Mouse (Mus musculus) MEL (cell line): Measurements from ENCODE around the gene Xrn1. TPM values are rescaled to one million over a fixed set of nuclear protein-coding genes. Genes with fewer than 3 reads are reported as not detected.

ENCODE experiments used
- DNase-seq: peaks from one replicate; pipeline ENCODE4 v3.0.0; 2011; ENCODE audit warnings: low read depth, low spot score
- H3K27ac ChIP-seq: 2 replicates; pipeline ENCODE4 v1.5.1; 2012; ENCODE audit warnings: low read depth, mild to moderate bottlenecking, control low read depth, low read length, moderate library complexity; ENCODE audit not compliant: control insufficient read depth
- H3K27me3 ChIP-seq, 2 experiments: fragments of 150-350 bp in 1 of 2; sonication (generic) in 1 of 2; 2 replicates each; pipeline ENCODE4 v1.6.1; 2012; ENCODE audit warnings: low read length in 2 of 2, mild to moderate bottlenecking in 2 of 2, improper control_type of control experiment in 1 of 2, moderate library complexity in 1 of 2; ENCODE audit not compliant: insufficient read depth in 2 of 2, control insufficient read depth in 1 of 2
- H3K36me3 ChIP-seq, 2 experiments: 2 replicates each; pipeline ENCODE4 v1.6.1; 2012 to 2014; ENCODE audit warnings: low read length in 2 of 2, improper control_type of control experiment in 1 of 2, inconsistent platforms in 1 of 2, mild to moderate bottlenecking in 1 of 2; ENCODE audit not compliant: insufficient read depth in 2 of 2, control insufficient read depth in 1 of 2
- H3K4me1 ChIP-seq, 2 experiments: fragments of 150-350 bp in 1 of 2; sonication (generic) in 1 of 2; 2 replicates each; pipeline ENCODE4 v1.6.1; 2012; ENCODE audit warnings: low read length in 2 of 2, improper control_type of control experiment in 1 of 2, mild to moderate bottlenecking in 1 of 2; ENCODE audit not compliant: insufficient read depth in 2 of 2, control insufficient read depth in 1 of 2
- H3K4me3 ChIP-seq, 2 experiments: fragments of 150-350 bp in 1 of 2; sonication (generic) in 1 of 2; 2 replicates each; pipeline ENCODE4 v1.5.1; 2012; ENCODE audit warnings: low read depth in 2 of 2, low read length in 2 of 2, mild to moderate bottlenecking in 2 of 2, moderate library complexity in 2 of 2, control low read depth in 1 of 2, improper control_type of control experiment in 1 of 2; ENCODE audit not compliant: control insufficient read depth in 1 of 2, insufficient read depth in 1 of 2
- H3K79me2 ChIP-seq: 2 replicates; pipeline ENCODE4 v1.6.1; 2012; ENCODE audit warnings: mild to moderate bottlenecking, low read length, moderate library complexity; ENCODE audit not compliant: control insufficient read depth, poor library complexity, insufficient read depth
- H3K9ac ChIP-seq: 2 replicates; pipeline ENCODE4 v1.6.1; 2012; ENCODE audit warnings: low read depth, mild to moderate bottlenecking, control low read depth, low read length, moderate library complexity; ENCODE audit not compliant: control insufficient read depth, poor library complexity, severe bottlenecking
- H3K9me3 ChIP-seq: fragments of 150-350 bp; sonication (generic); replicated peaks from 2 replicates; pipeline ENCODE4 v1.6.1; 2012; ENCODE audit warnings: mild to moderate bottlenecking, low read length, improper control_type of control experiment, moderate library complexity; ENCODE audit not compliant: insufficient read depth
- CHD1 ChIP-seq: IDR thresholded peaks from 2 replicates; pipeline ENCODE4 v1.6.1; 2012; ENCODE audit warnings: low read depth, mild to moderate bottlenecking, inconsistent platforms, low read length, improper control_type of control experiment
- CTCF ChIP-seq, 3 experiments: IDR thresholded peaks in 2 of 3; conservative IDR thresholded peaks in 1 of 3; 2 replicates each; pipeline ENCODE4 v1.5.1; 2011 to 2012; ENCODE audit warnings: low read length in 3 of 3, low read depth in 2 of 3, mild to moderate bottlenecking in 2 of 3, improper control_type of control experiment in 1 of 3, inconsistent platforms in 1 of 3, mixed read lengths in 1 of 3, moderate library complexity in 1 of 3; ENCODE audit not compliant: control insufficient read depth in 1 of 3, insufficient read depth in 1 of 3, poor library complexity in 1 of 3, severe bottlenecking in 1 of 3
- ELF1 ChIP-seq: IDR thresholded peaks from 2 replicates; pipeline ENCODE4 v1.6.1; 2014; ENCODE audit warnings: low read depth, mild to moderate bottlenecking, inconsistent platforms, low read length, improper control_type of control experiment, moderate library complexity
- EP300 ChIP-seq, 2 experiments: IDR thresholded peaks; 2 replicates each; pipeline ENCODE4 v1.6.1; 2011; ENCODE audit warnings: improper control_type of control experiment in 2 of 2, low read length in 2 of 2, low read depth in 1 of 2, mild to moderate bottlenecking in 1 of 2
- ETS1 ChIP-seq: IDR thresholded peaks from 2 replicates; pipeline ENCODE4 v1.6.1; 2012; ENCODE audit warnings: low read depth, mild to moderate bottlenecking, inconsistent platforms, low read length, improper control_type of control experiment, moderate library complexity
- GATA1 ChIP-seq: IDR thresholded peaks from 2 replicates; pipeline ENCODE4 v1.6.1; 2011; ENCODE audit warnings: low read depth, low read length, improper control_type of control experiment
- JUND ChIP-seq: IDR thresholded peaks from 2 replicates; pipeline ENCODE4 v1.6.1; 2011; ENCODE audit warnings: low read depth, mild to moderate bottlenecking, improper control_type of control experiment, low read length
- KAT2A ChIP-seq: conservative IDR thresholded peaks from 2 replicates; pipeline ENCODE4 v1.6.1; 2012; ENCODE audit warnings: low read depth, low read length, improper control_type of control experiment, inconsistent platforms
- MAFK ChIP-seq: IDR thresholded peaks from 2 replicates; pipeline ENCODE4 v1.6.1; 2011; ENCODE audit warnings: low read depth, mild to moderate bottlenecking, low read length, improper control_type of control experiment, borderline replicate concordance
- MAX ChIP-seq: IDR thresholded peaks from 2 replicates; pipeline ENCODE4 v1.6.1; 2011; ENCODE audit warnings: low read length, improper control_type of control experiment
- MYB ChIP-seq: IDR thresholded peaks from 2 replicates; pipeline ENCODE4 v1.6.1; 2011; ENCODE audit warnings: mild to moderate bottlenecking, low read depth, low read length, improper control_type of control experiment
- NRF1 ChIP-seq: IDR thresholded peaks from 2 replicates; pipeline ENCODE4 v1.6.1; 2014; ENCODE audit warnings: low read depth, mild to moderate bottlenecking, inconsistent platforms, low read length, improper control_type of control experiment, moderate library complexity; ENCODE audit not compliant: poor library complexity, insufficient read depth, severe bottlenecking
- POLR2AphosphoS5 ChIP-seq: IDR thresholded peaks from 2 replicates; pipeline ENCODE4 v1.6.1; 2012; ENCODE audit warnings: low read depth, borderline replicate concordance, mild to moderate bottlenecking, inconsistent platforms, low read length, moderate library complexity, mixed read lengths
- RAD21 ChIP-seq: IDR thresholded peaks from 2 replicates; pipeline ENCODE4 v1.6.1; 2011; ENCODE audit warnings: mild to moderate bottlenecking, low read depth, low read length, improper control_type of control experiment
- RCOR1 ChIP-seq: IDR thresholded peaks from 2 replicates; pipeline ENCODE4 v1.6.1; 2012; ENCODE audit warnings: low read depth, mild to moderate bottlenecking, inconsistent platforms, low read length, improper control_type of control experiment
- TCF12 ChIP-seq: IDR thresholded peaks from 2 replicates; pipeline ENCODE4 v1.6.1; 2014; ENCODE audit warnings: low read depth, mild to moderate bottlenecking, inconsistent platforms, low read length, improper control_type of control experiment, moderate library complexity
- USF2 ChIP-seq, 2 experiments: IDR thresholded peaks; 2 replicates each; pipeline ENCODE4 v1.6.1; 2011 to 2012; ENCODE audit warnings: improper control_type of control experiment in 2 of 2, low read length in 2 of 2, borderline replicate concordance in 1 of 2, inconsistent platforms in 1 of 2, low read depth in 1 of 2, mild to moderate bottlenecking in 1 of 2; ENCODE audit not compliant: insufficient read depth in 1 of 2
- ZC3H11A ChIP-seq: IDR thresholded peaks from 2 replicates; pipeline ENCODE4 v1.6.1; 2012; ENCODE audit warnings: low read depth, mild to moderate bottlenecking, inconsistent platforms, low read length, improper control_type of control experiment
- ZNF384 ChIP-seq: IDR thresholded peaks from 2 replicates; pipeline ENCODE4 v1.6.1; 2012; ENCODE audit warnings: low read depth, mild to moderate bottlenecking, inconsistent platforms, low read length, improper control_type of control experiment
- polyA plus RNA-seq, 2 experiments: library from polyadenylated mRNA; stranded (reverse) in 1 of 2; unstranded in 1 of 2; fragments of >175 nt in 1 of 2; fragments of >200 nt in 1 of 2; gene quantifications; 2 replicates each; pipeline versions ENCODE4 v1.2.1 to v1.2.4; 2012; ENCODE audit warnings: low replicate concordance in 2 of 2, low read depth in 1 of 2; ENCODE audit not compliant: insufficient read length in 2 of 2, insufficient read depth in 1 of 2, missing spikeins in 1 of 2
- total RNA-seq: library from RNA; depleted of rRNA; stranded (reverse); fragments of 300-350 nt; gene quantifications from 2 replicates; pipeline ENCODE4 v1.2.3, GENCODE M21; 2012

Gene Xrn1
- total and polyA plus RNA-seq, 3 experiments, result 7.6 to 8.3 TPM; not detected in 1

DNA sequence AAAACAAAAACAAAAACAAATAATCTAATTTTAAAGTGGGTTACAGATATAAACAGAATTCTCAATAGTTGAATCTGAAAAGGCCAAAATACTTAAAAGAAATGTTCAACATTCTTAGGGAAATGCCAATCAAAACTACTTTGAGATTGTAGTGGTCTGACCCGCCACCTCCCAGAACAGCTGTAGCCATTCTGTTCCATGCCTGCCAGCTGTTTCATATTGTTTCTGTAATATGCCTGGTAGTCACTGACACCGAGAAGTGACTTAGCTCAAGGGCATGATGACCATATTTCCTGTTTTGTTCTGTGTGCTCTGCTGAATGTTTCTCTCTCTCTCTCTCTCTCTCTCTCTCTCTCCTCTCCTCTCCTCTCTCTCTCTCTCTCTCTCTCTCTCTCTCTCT lies 112.9 kb downstream of the Xrn1 start (continued):
- no peak for TF ChIP-seq USF2 (IDR thresholded peaks at IDR 0.05; ENCODE audit: borderline replicate concordance in 1 of 2, insufficient read depth in 1 of 2, low read depth in 1 of 2, low read length in 2 of 2)
- no peak for TF ChIP-seq CHD1
- no peak for TF ChIP-seq JUND
- no peak for TF ChIP-seq MAX

DNA sequence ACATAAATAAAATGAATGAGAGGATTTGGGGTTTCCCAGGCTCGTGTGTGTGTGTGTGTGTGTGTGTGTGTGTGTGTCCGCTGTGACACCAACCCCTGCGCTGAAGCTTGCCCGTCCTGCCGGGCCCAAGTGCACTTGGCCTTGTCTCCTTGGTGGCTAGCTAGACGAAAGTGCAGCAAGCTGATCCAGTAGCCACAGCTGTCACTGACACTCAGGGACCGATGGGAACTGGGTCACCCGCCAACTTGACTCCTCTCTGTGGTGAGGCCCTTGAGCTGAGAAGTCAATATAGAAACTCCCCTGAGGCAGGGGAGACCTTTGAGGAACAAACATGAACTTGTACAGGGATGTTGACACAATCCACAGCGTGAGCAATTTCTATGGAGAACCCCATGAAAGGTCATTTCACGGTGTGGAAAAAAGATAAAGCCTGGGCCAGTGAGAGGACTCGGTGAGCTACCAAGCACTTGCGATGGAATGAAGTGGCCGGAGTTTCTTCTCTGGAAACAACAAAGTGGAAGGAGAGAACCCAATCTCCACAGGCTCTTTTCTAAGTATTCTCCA lies 124.3 kb downstream of the Xrn1 start:
- no peak overlapping the region for H3K9ac ChIP-seq
- no peaks in the 10 kb centered on the region for H3K27me3 ChIP-seq
- DNase-seq, result no peak
- no peak overlapping the region for H3K4me3 ChIP-seq
- no peaks in the 10 kb centered on the region for H3K36me3 ChIP-seq
- H3K9me3 ChIP-seq, result no peaks in the 10 kb centered on the region
- H3K27ac ChIP-seq, result no peak overlapping the region
- TF ChIP-seq NRF1, result no peak
- TF ChIP-seq EP300 (IDR thresholded peaks at IDR 0.05; ENCODE audit: low read depth in 1 of 2, low read length in 2 of 2), result no peak
- no peak for TF ChIP-seq MYB
- TF ChIP-seq TCF12, result no peak
- no peak for TF ChIP-seq USF2 (IDR thresholded peaks at IDR 0.05; ENCODE audit: borderline replicate concordance in 1 of 2, insufficient read depth in 1 of 2, low read depth in 1 of 2, low read length in 2 of 2)
- TF ChIP-seq GATA1, result no peak
- no peak for TF ChIP-seq JUND
- TF ChIP-seq CTCF (IDR thresholded peaks at IDR 0.05 in 2 of 3, conservative IDR thresholded peaks at IDR 0.05 in 1 of 3; ENCODE audit: control insufficient read depth in 1 of 3, insufficient read depth in 1 of 3, low read depth in 2 of 3, low read length in 3 of 3, poor library complexity in 1 of 3, severe bottlenecking in 1 of 3), result no peak
- no peak for TF ChIP-seq CHD1
- no peak for TF ChIP-seq POLR2AphosphoS5
- no peak for TF ChIP-seq RCOR1
- no peak for TF ChIP-seq ETS1
- no peak for TF ChIP-seq RAD21
- TF ChIP-seq KAT2A, result no peak
- no peak for TF ChIP-seq ELF1
- TF ChIP-seq ZC3H11A, result no peak
- no peak for TF ChIP-seq ZNF384
- TF ChIP-seq MAFK, result no peak
- H3K4me1 ChIP-seq, result no peaks in the 10 kb centered on the region
- no peaks in the 10 kb centered on the region for H3K79me2 ChIP-seq
